Mouse (Mus musculus): ENCODE measurements at regions not wholly inside any gene's neighbourhood (a gene's known extent, or its start where the extent isn't known, plus 50 kb on each side); places are given as distances from the start of the nearest gene placed in this dataset.

DNA sequence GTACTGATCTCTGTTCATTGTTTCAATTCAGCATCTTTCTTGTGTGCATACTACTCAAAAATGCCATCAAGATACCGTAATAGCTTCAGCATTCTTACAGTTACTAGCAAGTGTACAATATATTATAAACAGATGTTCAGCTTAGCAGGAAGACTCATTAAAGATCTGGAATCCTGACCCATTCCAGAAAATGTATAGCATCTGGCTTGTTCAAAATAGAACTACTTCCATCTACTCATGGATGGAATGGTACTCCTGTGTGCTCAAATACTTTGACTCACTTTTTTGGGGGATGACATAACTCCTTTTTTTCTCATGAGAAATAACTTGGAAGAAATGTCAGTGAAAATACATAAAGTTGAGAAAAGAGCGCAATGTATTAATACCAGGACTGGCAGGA, 291.2 kb upstream of the Manea start:
- no peak for DNase-seq (ENCODE audit: low spot score)
- intact Hi-C loops (cut with DNase I) = no loop called here

DNA sequence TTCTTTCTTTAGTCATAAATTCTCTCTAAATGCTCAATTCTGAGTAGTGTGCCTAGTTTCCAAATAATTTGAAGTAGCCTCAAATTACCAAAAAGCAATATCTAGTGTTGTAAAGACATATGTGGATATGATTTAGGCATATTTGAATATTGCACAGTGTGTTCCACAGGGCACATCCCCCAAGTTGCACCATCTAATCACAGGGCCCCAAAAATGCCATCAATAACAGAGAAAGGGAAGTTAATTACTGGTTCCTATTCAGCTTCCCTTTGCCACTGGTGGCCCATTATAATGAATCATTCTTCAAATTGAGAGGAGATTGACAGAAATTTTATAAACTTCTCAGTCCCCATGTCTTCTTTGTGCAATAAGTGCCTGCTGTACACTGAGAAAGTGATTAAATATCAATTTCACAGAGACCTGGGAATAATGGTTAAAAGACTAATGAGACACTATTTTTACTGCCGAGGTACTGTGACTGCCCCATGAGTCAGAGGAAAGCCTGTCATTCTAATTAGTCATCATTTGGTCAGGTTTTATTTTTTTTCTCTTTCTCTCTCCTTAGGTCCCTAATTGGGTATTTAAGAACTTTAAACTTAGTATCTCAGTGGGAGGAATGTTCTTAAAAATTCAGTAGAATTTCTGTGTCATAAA, 284.0 kb upstream of the Manea start:
- no peak for DNase-seq (ENCODE audit: low spot score)
- intact Hi-C loops (cut with DNase I) = no loop called here

DNA sequence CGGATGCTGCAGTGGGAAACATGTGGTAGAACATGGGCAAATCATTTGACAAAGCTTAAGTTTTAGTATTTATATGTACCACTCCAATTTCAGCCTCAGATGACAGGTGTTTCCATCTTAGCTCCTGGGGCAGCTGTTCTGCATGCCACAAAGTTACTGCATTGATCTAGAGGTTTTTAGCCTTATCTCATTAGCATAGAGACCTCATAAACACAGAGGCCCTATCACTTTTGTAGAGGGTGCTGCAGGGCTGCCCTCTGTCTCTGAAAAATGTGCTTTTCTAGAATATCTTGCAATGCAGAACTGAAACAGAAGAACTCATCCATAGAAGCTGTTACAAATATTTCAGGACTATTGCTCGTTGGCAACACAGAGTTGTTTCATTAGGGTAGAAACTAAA, 283.0 kb upstream of the Manea start:
- intact Hi-C loops (cut with DNase I) = no loop called here
- no peak for DNase-seq (ENCODE audit: low spot score)

DNA sequence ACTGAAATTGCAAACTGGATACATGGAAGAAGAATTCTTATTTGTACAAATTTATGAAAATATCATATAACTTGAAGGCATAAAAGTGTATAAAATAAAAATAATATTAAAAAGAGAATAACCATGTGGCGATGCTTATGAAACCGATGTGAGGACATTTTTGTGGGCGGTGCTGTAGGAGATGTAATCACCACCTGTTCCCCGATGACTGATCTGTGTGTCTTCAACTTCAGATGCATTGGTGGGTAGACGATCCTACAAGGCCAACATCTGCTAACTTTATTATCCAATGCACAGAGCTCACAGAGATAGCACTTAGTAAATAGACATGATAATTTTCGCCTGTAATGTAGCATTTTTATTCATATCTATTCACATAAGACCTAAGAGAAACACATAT, 281.1 kb upstream of the Manea start:
- DNase-seq (ENCODE audit: low spot score) = no peak
- intact Hi-C loops (cut with DNase I) = no loop called here

DNA sequence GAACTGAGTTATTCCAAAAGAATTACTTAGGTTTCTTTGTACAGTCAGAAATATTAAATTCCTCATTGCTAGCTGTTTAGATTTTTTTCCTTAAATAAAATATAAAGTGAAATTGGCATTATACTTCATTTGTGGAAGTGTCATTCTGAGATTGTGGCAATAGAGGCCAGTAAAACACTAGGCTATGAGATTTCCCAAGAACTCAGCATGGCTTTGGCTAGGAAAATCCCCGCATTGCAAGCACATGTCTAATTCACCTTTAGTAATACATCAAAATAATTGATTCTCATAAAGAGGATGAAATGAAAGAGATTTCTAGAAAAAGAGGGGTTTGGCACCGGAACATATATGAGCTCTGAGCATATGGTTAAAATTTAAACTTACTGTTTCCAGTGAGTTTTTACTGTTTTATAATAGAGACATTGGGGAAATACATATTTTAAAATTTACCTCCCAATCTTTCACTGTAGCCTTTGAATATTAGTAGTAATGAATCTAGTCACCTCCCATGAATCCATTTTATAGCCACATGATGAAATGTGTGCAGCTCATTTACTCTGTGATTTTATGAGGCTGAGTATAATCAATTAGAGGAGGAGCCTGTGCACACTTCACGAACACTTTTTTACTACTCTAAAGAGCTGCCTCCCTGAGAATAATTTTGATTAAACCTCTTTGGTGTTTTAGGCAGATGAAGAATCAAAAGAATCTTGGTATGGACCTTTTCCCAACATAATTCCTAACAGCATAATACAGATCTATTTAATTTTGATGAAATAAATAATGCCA, 242.6 kb upstream of the Manea start:
- intact Hi-C loops (cut with DNase I) = no loop called here
- no peak for DNase-seq (ENCODE audit: low spot score)

DNA sequence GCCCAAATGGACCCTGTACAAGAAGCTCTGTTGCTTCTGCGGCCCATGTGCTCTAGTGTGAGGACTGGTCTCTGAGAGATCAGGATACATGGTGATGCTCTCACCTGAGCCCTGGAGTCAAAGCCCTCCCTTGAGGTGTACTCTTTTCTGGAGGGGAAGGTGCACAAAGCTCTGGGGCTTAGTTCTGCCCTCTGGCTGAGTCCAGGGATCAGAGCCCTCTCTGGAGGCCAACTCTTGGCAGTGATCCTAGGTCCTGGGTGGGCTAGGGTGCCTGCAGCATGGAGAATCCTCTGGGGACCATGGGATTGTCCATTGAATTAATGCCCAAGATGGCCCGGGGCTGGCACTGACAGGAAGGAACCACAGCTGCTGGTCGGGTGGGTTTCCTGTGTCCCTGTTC, 209.0 kb upstream of the Manea start:
- intact Hi-C loops (cut with DNase I) = no loop called here
- no peak for DNase-seq (ENCODE audit: low spot score)

DNA sequence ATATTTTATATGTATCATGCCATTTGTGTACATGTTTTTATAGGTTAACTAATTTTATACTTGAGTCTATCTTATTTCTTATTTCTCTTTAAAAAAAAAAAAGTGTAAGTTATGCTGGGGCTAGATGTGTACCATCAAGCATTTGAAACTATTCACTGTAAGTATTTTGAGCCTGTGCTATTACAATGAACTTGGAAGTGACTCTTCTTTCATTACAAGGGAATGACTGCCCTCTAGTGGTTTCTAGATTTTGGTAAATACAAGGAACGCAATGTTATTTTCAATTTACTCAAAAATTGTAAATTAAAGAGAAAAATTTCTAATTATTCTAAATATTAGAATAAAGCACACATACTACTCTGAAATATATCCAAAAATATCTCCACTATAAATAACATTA, 197.1 kb upstream of the Manea start:
- DNase-seq (ENCODE audit: low spot score) = no peak
- intact Hi-C loops (cut with DNase I) = loop anchor here (10.0 kb wide), 1 partner anchor 299 kb away; no protein-coding TSS in a partner anchor

DNA sequence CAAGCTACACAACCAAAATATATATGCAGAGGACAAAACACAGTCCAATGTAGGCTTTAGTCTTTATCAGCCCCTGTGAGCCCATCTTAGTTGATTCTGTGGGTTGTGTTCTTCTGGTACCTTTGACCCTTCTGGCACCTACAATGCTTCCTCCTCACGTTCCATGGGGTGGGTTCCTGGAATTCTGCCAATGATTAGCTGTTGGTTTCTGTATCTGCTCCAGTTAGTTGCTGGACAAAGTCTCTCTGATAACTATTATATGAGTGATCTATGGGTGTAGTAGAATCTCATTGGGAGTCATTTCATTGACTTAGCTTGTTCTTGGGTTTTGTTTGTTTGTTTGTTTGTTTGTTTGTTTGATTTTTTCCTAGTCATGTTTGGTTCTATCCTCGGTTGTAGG, 195.8 kb upstream of the Manea start:
- DNase-seq (ENCODE audit: low spot score) = no peak
- intact Hi-C loops (cut with DNase I) = loop anchor here (10.0 kb wide), 1 partner anchor 298 kb away; no protein-coding TSS in a partner anchor

DNA sequence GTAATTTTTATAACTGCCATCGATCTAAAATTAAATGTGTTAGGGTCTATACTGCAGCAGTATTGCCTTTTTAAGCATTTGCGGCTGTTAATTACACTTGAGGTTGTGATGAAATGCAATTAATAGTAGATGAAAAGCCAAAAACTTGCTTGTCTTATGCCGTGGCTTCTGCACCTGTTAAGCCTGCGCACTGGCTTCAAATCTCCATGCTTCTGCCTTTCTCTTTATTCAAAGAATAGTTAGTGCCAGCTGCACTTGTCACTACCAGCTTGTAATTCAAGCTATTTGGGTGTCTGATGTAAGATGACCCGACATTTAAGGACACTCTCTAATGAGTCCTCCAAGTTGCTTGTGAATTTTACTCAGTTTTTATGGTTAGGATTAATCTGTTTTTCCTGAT, 161.3 kb upstream of the Manea start:
- intact Hi-C loops (cut with DNase I) = no loop called here
- DNase-seq (ENCODE audit: low spot score) = no peak

DNA sequence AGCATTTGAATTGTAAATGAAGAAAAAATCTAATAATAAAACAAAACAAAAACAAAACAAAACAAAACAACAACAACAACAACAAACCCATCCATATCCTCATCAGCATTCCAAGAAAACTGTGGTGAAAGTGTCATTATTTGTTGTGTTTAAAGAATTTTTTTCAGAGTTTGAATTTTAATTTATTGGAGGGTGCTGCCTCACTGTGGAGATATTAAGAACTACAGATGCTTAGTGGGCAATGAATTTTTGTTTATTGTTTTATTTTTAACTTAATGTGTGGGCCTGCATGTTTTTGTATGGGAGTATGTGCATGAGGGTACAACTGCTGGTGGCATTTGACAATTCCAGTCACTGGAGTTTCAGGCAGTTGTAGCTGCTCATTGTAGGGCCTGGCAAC, 147.6 kb upstream of the Manea start:
- DNase-seq (ENCODE audit: low spot score) = no peak
- intact Hi-C loops (cut with DNase I) = loop anchor here (2.0 kb wide), 1 partner anchor 245 kb away; no protein-coding TSS in a partner anchor

DNA sequence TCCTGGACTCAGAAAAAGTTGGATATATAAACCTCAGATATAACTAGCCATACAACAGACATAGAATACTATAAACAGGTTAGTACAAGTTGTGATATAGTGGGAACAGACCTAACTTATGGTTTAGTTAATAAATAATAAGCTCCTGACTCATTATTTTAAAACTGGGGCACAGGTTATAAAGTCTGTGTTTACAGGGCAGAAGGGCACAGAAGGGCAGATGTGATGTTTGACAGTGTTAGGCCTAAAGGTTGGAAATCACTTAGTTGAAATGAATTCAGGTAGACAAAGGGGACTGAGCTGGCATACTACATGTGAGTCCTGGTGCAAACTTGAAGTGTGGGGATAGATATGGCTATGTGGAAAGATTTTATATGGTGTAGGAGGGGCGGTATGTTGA, 128.2 kb upstream of the Manea start:
- intact Hi-C loops (cut with DNase I) = no loop called here
- no peak for DNase-seq (ENCODE audit: low spot score)

DNA sequence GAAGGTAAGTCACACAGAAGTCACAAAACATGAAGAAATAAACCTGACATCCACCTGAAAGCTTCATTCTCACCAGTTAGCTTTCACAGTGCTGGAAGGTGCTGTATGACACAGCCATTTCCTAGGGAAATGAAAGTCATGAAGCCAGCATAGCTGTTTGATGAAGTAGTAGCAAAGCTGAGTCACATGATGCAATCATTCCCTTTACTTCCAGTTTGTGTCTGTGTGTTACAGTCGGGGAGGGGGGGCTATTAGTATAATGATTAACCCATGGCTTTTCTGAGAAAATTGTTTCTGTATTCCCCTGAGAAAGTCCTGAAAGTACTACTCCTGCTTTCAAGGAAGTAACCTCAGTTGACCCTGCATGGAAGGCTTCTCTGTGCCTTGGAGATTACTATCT, 94.8 kb upstream of the Manea start:
- DNase-seq (ENCODE audit: low spot score) = no peak
- intact Hi-C loops (cut with DNase I) = no loop called here

DNA sequence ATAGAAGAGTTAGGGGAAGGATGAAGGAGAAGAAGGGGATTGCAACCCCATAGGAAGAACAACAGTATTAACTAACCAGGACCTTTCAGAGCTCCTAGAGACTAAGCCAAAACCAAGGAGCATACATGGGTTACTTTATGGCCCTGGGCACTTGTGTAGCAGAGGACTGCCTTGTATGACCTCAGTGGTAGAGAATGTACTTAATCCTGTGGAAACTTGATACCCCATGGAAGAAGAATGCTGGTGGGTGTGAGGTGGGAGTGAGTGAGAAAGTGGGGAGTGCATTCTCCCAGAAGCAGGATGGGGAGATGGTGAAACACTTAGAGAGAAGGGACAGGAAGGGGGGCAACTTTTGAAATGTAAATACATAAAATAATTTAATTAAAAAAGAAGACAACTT, 75.4 kb upstream of the Manea start:
- intact Hi-C loops (cut with DNase I) = no loop called here
- no peak for DNase-seq (ENCODE audit: low spot score)

DNA sequence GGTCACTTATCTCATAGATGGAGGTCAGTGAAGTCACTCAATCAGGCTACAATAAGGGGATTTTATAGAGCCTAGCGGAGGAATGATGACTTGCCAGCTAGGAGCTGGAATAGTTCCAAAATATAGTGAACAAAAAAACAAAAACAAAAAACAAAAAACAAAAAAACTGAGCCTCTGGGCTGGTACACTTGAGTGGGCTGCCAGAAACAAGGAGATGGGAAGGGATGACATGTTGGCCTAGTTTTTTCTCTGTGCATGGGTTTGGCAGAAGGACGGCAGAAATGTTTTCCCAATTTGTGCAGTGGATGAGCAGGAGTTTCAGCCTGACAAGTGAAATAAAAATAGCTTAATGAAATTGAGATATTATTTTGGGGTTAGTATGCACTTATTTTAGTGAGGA, 57.6 kb upstream of the Manea start:
- intact Hi-C loops (cut with DNase I) = no loop called here
- DNase-seq (ENCODE audit: low spot score) = no peak

DNA sequence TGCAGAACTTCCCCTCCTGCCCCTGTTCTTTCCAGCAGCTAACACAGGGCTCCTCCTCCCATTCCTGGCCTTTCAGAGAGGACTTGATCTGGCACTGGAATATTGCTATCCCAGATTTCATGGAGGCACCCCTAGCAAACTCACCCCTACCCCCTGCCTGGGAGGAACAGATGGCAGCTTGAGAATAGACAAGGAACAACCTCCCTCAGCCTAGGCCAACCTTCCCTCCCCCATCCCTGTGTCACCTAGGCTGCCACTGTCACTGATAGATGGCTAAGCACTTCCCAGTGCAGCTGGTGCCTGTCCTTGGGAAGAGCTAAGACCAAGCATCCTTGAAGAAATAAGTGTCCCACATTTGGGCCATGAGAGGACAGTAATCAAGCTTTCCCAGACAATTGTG, 55.5 kb upstream of the Manea start:
- intact Hi-C loops (cut with DNase I) = no loop called here
- DNase-seq (ENCODE audit: low spot score) = no peak
